Mouse (Mus musculus) CH12.LX (cell line): ENCODE measurements around the gene Dph2. TPM values are rescaled to one million over a fixed set of nuclear protein-coding genes. Genes with fewer than 3 reads are reported as not detected.

ENCODE experiments used
- DNase-seq: peaks from one replicate; pipeline ENCODE4 v3.0.0-alpha.2; 2013; ENCODE audit errors: extremely low read depth
- H3K27ac ChIP-seq: 2 replicates; pipeline ENCODE4 v1.5.1; 2012; ENCODE audit warnings: low read depth, mild to moderate bottlenecking, control low read depth, moderate library complexity; ENCODE audit not compliant: insufficient read depth
- H3K27me3 ChIP-seq: replicated peaks from 2 replicates; pipeline ENCODE3; 2012; ENCODE audit warnings: inconsistent platforms
- H3K36me3 ChIP-seq, 2 experiments: replicated peaks in 1 of 2; 2 replicates each; pipeline versions ENCODE3 to v1.6.1; 2012; ENCODE audit warnings: inconsistent platforms in 1 of 2, low read length in 1 of 2, mild to moderate bottlenecking in 1 of 2, mixed read lengths in 1 of 2, moderate library complexity in 1 of 2; ENCODE audit not compliant: control insufficient read depth in 1 of 2, insufficient read depth in 1 of 2
- H3K4me1 ChIP-seq, 2 experiments: 2 replicates each; pipeline ENCODE4 v1.6.1; 2012; ENCODE audit warnings: inconsistent platforms in 1 of 2, moderate library complexity in 1 of 2; ENCODE audit not compliant: insufficient read depth in 2 of 2, control insufficient read depth in 1 of 2
- H3K4me2 ChIP-seq: 2 replicates; pipeline ENCODE4 v1.6.1; 2012; ENCODE audit warnings: low read depth, mild to moderate bottlenecking, control low read depth; ENCODE audit not compliant: poor library complexity, insufficient read depth, severe bottlenecking
- H3K4me3 ChIP-seq, 3 experiments: fragments of 150-350 bp in 1 of 3; sonication (generic) in 1 of 3; replicated peaks in 1 of 3; 2 replicates each; pipeline versions ENCODE3 to v1.5.1; 2011 to 2012; ENCODE audit warnings: low read depth in 2 of 3, low read length in 2 of 3, mild to moderate bottlenecking in 2 of 3, moderate library complexity in 2 of 3, control low read depth in 1 of 3, improper control_type of control experiment in 1 of 3, inconsistent platforms in 1 of 3, mixed read lengths in 1 of 3; ENCODE audit not compliant: poor library complexity in 1 of 3
- H3K79me2 ChIP-seq: replicated peaks from 2 replicates; pipeline ENCODE4 v1.6.1; 2012; ENCODE audit warnings: mild to moderate bottlenecking, moderate library complexity; ENCODE audit not compliant: control insufficient read depth, poor library complexity, insufficient read depth, severe bottlenecking; ENCODE audit errors: extremely low read depth
- H3K9ac ChIP-seq: 2 replicates; pipeline ENCODE4 v1.6.1; 2012; ENCODE audit warnings: low read depth, mild to moderate bottlenecking, control low read depth, moderate library complexity; ENCODE audit not compliant: insufficient read depth
- H3K9me3 ChIP-seq: replicated peaks from 2 replicates; pipeline ENCODE3; 2012; ENCODE audit warnings: low read length, inconsistent platforms, mixed read lengths
- BHLHE40 ChIP-seq: IDR thresholded peaks from 2 replicates; pipeline ENCODE4 v1.6.1; 2011; ENCODE audit warnings: mild to moderate bottlenecking, low read depth, low read length, improper control_type of control experiment
- CTCF ChIP-seq, 2 experiments: IDR thresholded peaks in 1 of 2; conservative IDR thresholded peaks in 1 of 2; 2 replicates each; pipeline ENCODE4 v1.5.1; 2011 to 2012; ENCODE audit warnings: low read depth in 2 of 2, low read length in 2 of 2, improper control_type of control experiment in 1 of 2, inconsistent platforms in 1 of 2, mild to moderate bottlenecking in 1 of 2, moderate library complexity in 1 of 2
- E2F4 ChIP-seq: IDR thresholded peaks from 2 replicates; pipeline ENCODE4 v1.6.1; 2011; ENCODE audit warnings: low read depth, low read length, improper control_type of control experiment; ENCODE audit not compliant: insufficient replicate concordance
- ELF1 ChIP-seq: IDR thresholded peaks from 2 replicates; pipeline ENCODE4 v1.6.1; 2014; ENCODE audit warnings: low read depth, mild to moderate bottlenecking, inconsistent platforms, low read length, improper control_type of control experiment
- EP300 ChIP-seq: IDR thresholded peaks from 2 replicates; pipeline ENCODE4 v1.6.1; 2011; ENCODE audit warnings: low read length, improper control_type of control experiment
- JUN ChIP-seq: IDR thresholded peaks from 2 replicates; pipeline ENCODE4 v1.6.1; 2011; ENCODE audit warnings: low read depth, mild to moderate bottlenecking, low read length, improper control_type of control experiment, moderate library complexity; ENCODE audit not compliant: insufficient read depth
- KAT2A ChIP-seq: IDR thresholded peaks from 2 replicates; pipeline ENCODE4 v1.6.1; 2012; ENCODE audit warnings: low read length, improper control_type of control experiment, inconsistent platforms; ENCODE audit not compliant: insufficient replicate concordance
- MAFK ChIP-seq: IDR thresholded peaks from 2 replicates; pipeline ENCODE4 v1.6.1; 2011; ENCODE audit warnings: low read length, improper control_type of control experiment; ENCODE audit not compliant: insufficient replicate concordance
- MAX ChIP-seq: IDR thresholded peaks from 2 replicates; pipeline ENCODE4 v1.6.1; 2011; ENCODE audit warnings: low read length, improper control_type of control experiment
- MAZ ChIP-seq: IDR thresholded peaks from 2 replicates; pipeline ENCODE4 v1.6.1; 2012; ENCODE audit warnings: low read depth, mild to moderate bottlenecking, inconsistent platforms, low read length, improper control_type of control experiment, moderate library complexity
- MXI1 ChIP-seq: IDR thresholded peaks from 2 replicates; pipeline ENCODE4 v1.6.1; 2011; ENCODE audit warnings: mild to moderate bottlenecking, low read depth, low read length, improper control_type of control experiment
- NELFE ChIP-seq: IDR thresholded peaks from 2 replicates; pipeline ENCODE4 v1.6.1; 2011; ENCODE audit warnings: low read depth, low read length, improper control_type of control experiment
- NRF1 ChIP-seq: IDR thresholded peaks from 2 replicates; pipeline ENCODE4 v1.6.1; 2014; ENCODE audit warnings: low read depth, mild to moderate bottlenecking, inconsistent platforms, low read length, improper control_type of control experiment, moderate library complexity
- PAX5 ChIP-seq: IDR thresholded peaks from 2 replicates; pipeline ENCODE4 v1.6.1; 2012; ENCODE audit warnings: low read length, inconsistent platforms, mixed read lengths
- POLR2A ChIP-seq: IDR thresholded peaks from 2 replicates; pipeline ENCODE4 v1.6.1; 2011; ENCODE audit warnings: low read depth, mild to moderate bottlenecking, improper control_type of control experiment, low read length
- POLR2AphosphoS2 ChIP-seq: IDR thresholded peaks from 2 replicates; pipeline ENCODE4 v1.6.1; 2011; ENCODE audit warnings: low read depth, low read length, improper control_type of control experiment
- SIN3A ChIP-seq: IDR thresholded peaks from 2 replicates; pipeline ENCODE4 v1.6.1; 2012; ENCODE audit warnings: low read length, improper control_type of control experiment, inconsistent platforms
- SMC3 ChIP-seq: IDR thresholded peaks from 2 replicates; pipeline ENCODE4 v1.6.1; 2011; ENCODE audit warnings: low read depth, low read length, improper control_type of control experiment
- TBP ChIP-seq: conservative IDR thresholded peaks from 2 replicates; pipeline ENCODE4 v1.6.1; 2011; ENCODE audit warnings: low read depth, low read length, improper control_type of control experiment
- TCF12 ChIP-seq: IDR thresholded peaks from 2 replicates; pipeline ENCODE4 v1.6.1; 2014; ENCODE audit warnings: low read depth, mild to moderate bottlenecking, inconsistent platforms, low read length, improper control_type of control experiment
- UBTF ChIP-seq: IDR thresholded peaks from 2 replicates; pipeline ENCODE4 v1.6.1; 2012; ENCODE audit warnings: low read depth, mild to moderate bottlenecking, inconsistent platforms, low read length, improper control_type of control experiment, moderate library complexity
- ZC3H11A ChIP-seq: IDR thresholded peaks from 2 replicates; pipeline ENCODE4 v1.6.1; 2012; ENCODE audit warnings: low read depth, mild to moderate bottlenecking, inconsistent platforms, low read length, improper control_type of control experiment
- ZKSCAN1 ChIP-seq: IDR thresholded peaks from 2 replicates; pipeline ENCODE4 v1.6.1; 2012; ENCODE audit warnings: low read depth, inconsistent platforms, low read length, improper control_type of control experiment, borderline replicate concordance
- ZNF384 ChIP-seq: IDR thresholded peaks from 2 replicates; pipeline ENCODE4 v1.6.1; 2012; ENCODE audit warnings: low read depth, low read length, improper control_type of control experiment, inconsistent platforms
- dilution Hi-C: fragments of 300-500 bp; cut with MboI; formaldehyde crosslinking; loops from 2 replicates; pipeline ENCODE4 v1.14.3; 2020; ENCODE audit warnings: low sequenced_read_pairs; ENCODE audit not compliant: extremely low pct_unique_long_range_greater_than_20kb, extremely low pct_ligation_motif_present
- in situ Hi-C: fragments of 300-500 bp; cut with MboI; formaldehyde crosslinking; loops from 3 replicates; pipeline ENCODE4 v1.14.3; 2019; ENCODE audit warnings: low sequenced_read_pairs, low pct_ligation_motif_present, low pct_unique_long_range_greater_than_20kb, mixed read lengths
- polyA plus RNA-seq: library from polyadenylated mRNA; unstranded; fragments of >175 nt; gene quantifications from 2 replicates; pipeline ENCODE4 v1.2.1, GENCODE M21; 2012; ENCODE audit warnings: low read depth; ENCODE audit not compliant: insufficient read length
- total RNA-seq, 2 experiments: library from RNA; depleted of rRNA; stranded (reverse); fragments of 300-350 nt in 1 of 2; fragments of >200 nt in 1 of 2; gene quantifications; 2 replicates each; pipeline ENCODE4 v1.2.3; 2012 to 2014

Dph2 gene
- total and polyA plus RNA-seq, 3 experiments: 19.8 to 21.5 (median 20.8) TPM

DNA sequence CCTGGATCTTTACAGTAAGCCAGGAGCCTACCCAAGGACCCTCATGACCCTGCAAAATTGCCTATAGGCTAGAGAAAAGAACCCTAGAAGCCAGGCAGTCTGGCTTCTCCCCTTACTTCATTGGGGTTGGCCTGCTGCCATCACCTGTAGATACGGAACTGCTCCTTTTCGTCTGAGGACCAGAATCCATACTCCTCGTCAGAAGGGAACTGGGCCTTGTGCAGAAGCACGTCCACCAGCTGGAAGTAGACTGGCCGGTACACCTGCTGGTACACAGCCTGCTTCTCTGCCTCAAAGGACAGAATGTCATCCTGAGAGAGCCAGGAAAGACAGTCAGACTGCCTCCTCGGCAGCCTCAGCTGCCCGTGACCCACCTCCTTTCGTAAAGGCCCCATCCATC, 12.9 kb upstream of the Dph2 start:
- Histone ChIP-seq H3K4me1 (peaks cover 0 to 8% of the 10 kb centered on the region in 2 experiments; a peak in 2 of 4 replicates), H3K27ac (no peak overlapping the region), H3K27me3 (no peaks in the 10 kb centered on the region), H3K4me3 (no peak overlapping the region), H3K36me3 (peaks cover 70 to 94% of the 10 kb centered on the region in 2 experiments), H3K9ac (no peak overlapping the region), H3K9me3 (no peaks in the 10 kb centered on the region), H3K4me2 (no peak overlapping the region)
- dilution Hi-C loops (no loop called here), in situ Hi-C loops (no loop called here)
- no peak for DNase-seq
- TF ChIP-seq POLR2A (no peak), MXI1 (no peak), MAX (no peak), NELFE (no peak), ZKSCAN1 (no peak), CTCF (conservative IDR thresholded peaks at IDR 0.05 in 1 of 2, IDR thresholded peaks at IDR 0.05 in 1 of 2; ENCODE audit: low read depth in 2 of 2, low read length in 2 of 2) (no peak), MAZ (no peak), MAFK (no peak), BHLHE40 (no peak)
- TF ChIP-seq, all 38 proteins: peak for 0
- no peaks in the 10 kb centered on the region for H3K79me2 ChIP-seq

DNA sequence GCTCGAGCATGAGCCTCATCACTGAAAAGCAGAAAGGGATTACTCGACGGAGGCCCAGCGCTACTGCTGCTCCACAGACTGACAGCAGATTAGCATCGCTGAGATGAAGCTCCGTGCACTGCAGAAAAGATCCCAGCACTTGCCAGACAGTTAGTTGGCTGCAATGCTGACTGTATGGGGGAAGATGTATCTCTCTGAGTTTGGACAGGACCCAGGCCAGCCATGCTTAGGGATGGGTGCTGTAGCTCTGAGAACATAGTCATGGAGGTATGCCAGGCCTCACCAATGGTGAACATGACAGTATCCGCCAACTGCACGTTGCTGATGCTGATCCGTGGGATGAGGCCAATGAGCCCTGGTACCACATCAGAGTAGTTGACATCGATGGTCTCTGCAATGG, 12.3 kb upstream of the Dph2 start:
- in situ Hi-C loops: no loop called here

More for the DNA sequence above, 12.3 kb upstream of the Dph2 start:
- Histone ChIP-seq H3K4me1 (peaks cover 0 to 3% of the 10 kb centered on the region in 2 experiments; a peak in 2 of 4 replicates), H3K4me3 (no peak overlapping the region), H3K9ac (no peak overlapping the region), H3K79me2 (no peaks in the 10 kb centered on the region), H3K36me3 (peaks cover 76 to 94% of the 10 kb centered on the region in 2 experiments), H3K27me3 (no peaks in the 10 kb centered on the region), H3K27ac (no peak overlapping the region), H3K9me3 (no peaks in the 10 kb centered on the region), H3K4me2 (no peak overlapping the region)
- DNase-seq: no peak
- no peak for TF ChIP-seq TCF12
- TF ChIP-seq NRF1: no peak
- TF ChIP-seq E2F4: no peak
- no peak for TF ChIP-seq ZC3H11A
- TF ChIP-seq POLR2A: no peak
- no peak for TF ChIP-seq KAT2A
- no peak for TF ChIP-seq EP300
- TF ChIP-seq MAX: no peak
- TF ChIP-seq PAX5: no peak
- TF ChIP-seq CTCF (conservative IDR thresholded peaks at IDR 0.05 in 1 of 2, IDR thresholded peaks at IDR 0.05 in 1 of 2; ENCODE audit: low read depth in 2 of 2, low read length in 2 of 2): no peak
- TF ChIP-seq NELFE: no peak
- TF ChIP-seq UBTF: no peak
- TF ChIP-seq SMC3: no peak
- TF ChIP-seq TBP: no peak
- TF ChIP-seq JUN: no peak
- TF ChIP-seq ZNF384: no peak
- TF ChIP-seq SIN3A: no peak
- no peak for TF ChIP-seq POLR2AphosphoS2
- no peak for TF ChIP-seq ELF1
- dilution Hi-C loops: no loop called here
